Mouse (Mus musculus) stomach, embryonic 15.5 days (tissue): ENCODE data around the gene Eml1. TPM values are rescaled to one million over a fixed set of nuclear protein-coding genes. Genes with fewer than 3 reads are reported as not detected.

Experiments
- ATAC-seq: fragments of 200-750 bp; cut with Nextera tagmentation; 2 replicates; pipeline ENCODE4 v1.8.0; 2017; ENCODE audit warnings: low read depth, moderate number of reproducible peaks, moderate TSS enrichment; ENCODE audit not compliant: insufficient read depth, low FRiP score
- H3K27ac ChIP-seq: fragments of 300-500 bp; sonication (generic); 2 replicates; pipeline ENCODE4 v1.5.1; 2015; ENCODE audit warnings: mild to moderate bottlenecking, inconsistent platforms
- H3K27me3 ChIP-seq: fragments of 300-500 bp; sonication (generic); replicated peaks from 2 replicates; pipeline ENCODE4 v1.6.1; 2015; ENCODE audit warnings: inconsistent platforms
- H3K36me3 ChIP-seq: fragments of 300-500 bp; sonication (generic); 2 replicates; pipeline ENCODE4 v1.6.1; 2015; ENCODE audit warnings: inconsistent platforms
- H3K4me1 ChIP-seq: fragments of 300-500 bp; sonication (generic); 2 replicates; pipeline ENCODE4 v1.6.1; 2015; ENCODE audit warnings: inconsistent platforms
- H3K4me2 ChIP-seq: fragments of 300-500 bp; sonication (generic); 2 replicates; pipeline ENCODE4 v1.6.1; 2015; ENCODE audit warnings: mild to moderate bottlenecking, inconsistent platforms
- H3K4me3 ChIP-seq: fragments of 300-500 bp; sonication (generic); replicated peaks from 2 replicates; pipeline ENCODE4 v1.5.1; 2015; ENCODE audit warnings: inconsistent platforms
- H3K9ac ChIP-seq: fragments of 300-500 bp; sonication (generic); 2 replicates; pipeline ENCODE4 v1.6.1; 2015; ENCODE audit warnings: inconsistent platforms
- H3K9me3 ChIP-seq: fragments of 300-500 bp; sonication (generic); 2 replicates; pipeline ENCODE4 v1.6.1; 2016; ENCODE audit warnings: inconsistent platforms
- WGBS: fragments of 180-500 bp; shearing (Covaris S2); methylation state at CpG from one replicate; pipeline ENCODE4 v1.1.7; 2015; 5-methylcytosine and 5-hydroxymethylcytosine counted together
- polyA plus RNA-seq: library from polyadenylated mRNA; unstranded; fragments of >200 nt; fragmentation: Nextera tagmentation; extraction: Ambion mirVana; gene quantifications from 2 replicates; pipeline ENCODE4 v1.2.1, GENCODE M21; 2015

Eml1 gene
- 67.6 and 72.2 TPM in 2 replicates for polyA plus RNA-seq

DNA sequence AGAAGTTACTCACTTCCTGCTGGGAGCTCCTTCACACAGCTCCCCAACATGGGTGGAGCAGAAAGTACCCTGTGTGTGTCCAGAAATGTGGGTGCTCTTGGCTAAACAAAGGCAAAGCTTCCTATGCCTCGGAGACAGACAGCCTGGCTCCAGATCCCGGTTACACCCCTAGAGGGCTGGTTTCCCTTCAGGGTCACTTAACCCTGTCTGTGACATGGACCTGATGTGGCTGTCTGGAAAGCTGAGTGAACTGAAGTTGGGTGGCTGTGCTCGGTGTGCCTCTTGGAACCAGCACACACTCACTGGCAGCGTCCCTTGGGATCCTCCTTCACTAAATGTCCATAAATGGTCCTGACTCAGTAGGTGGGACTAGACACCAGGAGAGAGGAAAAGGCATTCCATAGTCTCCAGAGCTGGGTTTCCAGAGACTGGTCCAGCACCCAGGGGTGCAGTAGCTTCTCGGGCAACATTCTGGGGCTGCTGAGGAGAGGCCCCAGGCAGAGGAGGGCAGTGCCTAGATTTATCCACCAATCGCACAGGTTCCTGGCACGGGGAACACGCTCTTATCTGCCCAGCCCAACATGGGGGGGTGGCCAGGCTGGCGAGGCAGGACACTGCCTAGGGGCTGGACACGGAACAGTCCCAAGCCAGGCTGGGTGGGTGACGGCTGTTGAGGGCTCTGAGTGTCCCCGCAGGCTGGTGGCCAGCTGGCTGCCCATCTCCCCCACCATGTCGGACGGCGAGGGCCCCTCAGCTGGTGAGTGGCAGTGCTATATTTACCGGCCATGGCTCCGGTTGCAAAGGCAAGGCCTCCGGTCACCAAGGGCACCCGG, at the start of gene Eml1:
Eml1 (plus strand) TSS at position 362 of the 833 bp plus-strand sequence.
- no peaks in the 10 kb centered on the region for H3K9me3 ChIP-seq
- peak within 1 kb of the TSS; percentile 42 for H3K4me2 ChIP-seq
- H3K27me3 ChIP-seq: no peaks in the 10 kb centered on the region
- peaks cover 30% of the 10 kb centered on the region for H3K4me1 ChIP-seq
- peak; percentile 68 for ATAC-seq
- H3K9ac ChIP-seq: no peak within 1 kb of the TSS
- H3K36me3 ChIP-seq: no peaks in the 10 kb centered on the region
- H3K4me3 ChIP-seq: no peak within 1 kb of the TSS; the same call in 1 of the 2 replicates
- H3K27ac ChIP-seq: peak within 1 kb of the TSS; percentile 72
- 61% methylated on average over 19 of the region's 19 CpGs for WGBS

DNA sequence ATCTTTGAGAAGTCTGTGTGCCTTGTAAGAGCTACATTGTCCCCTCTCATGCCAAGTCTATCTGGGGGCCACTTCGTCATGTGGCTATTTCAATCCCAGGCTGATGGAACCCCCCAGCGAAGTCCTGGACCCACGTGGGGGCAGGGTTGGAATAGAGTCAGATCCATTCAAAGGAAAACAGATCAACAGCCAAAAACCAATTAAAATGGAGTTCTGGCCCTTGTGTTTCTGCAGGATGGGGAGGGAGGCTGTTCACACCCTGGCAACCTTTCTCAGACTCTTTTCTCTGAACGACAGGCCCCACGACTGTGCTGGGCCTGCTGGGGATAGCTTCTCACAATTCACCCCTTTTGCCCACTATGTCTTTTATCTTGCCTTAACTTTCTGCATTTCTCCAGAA, 44.4 kb upstream of the Eml1 start:
- WGBS: 51% methylated on average over 5 of the region's 5 CpGs
- Histone ChIP-seq H3K4me1 (peaks cover 14% of the 10 kb centered on the region), H3K9me3 (no peaks in the 10 kb centered on the region), H3K9ac (no peak overlapping the region), H3K4me2 (no peak overlapping the region), H3K36me3 (no peaks in the 10 kb centered on the region), H3K4me3 (no peak overlapping the region), H3K27me3 (peaks cover 28% of the 10 kb centered on the region), H3K27ac (no peak overlapping the region)
- ATAC-seq: no peak

DNA sequence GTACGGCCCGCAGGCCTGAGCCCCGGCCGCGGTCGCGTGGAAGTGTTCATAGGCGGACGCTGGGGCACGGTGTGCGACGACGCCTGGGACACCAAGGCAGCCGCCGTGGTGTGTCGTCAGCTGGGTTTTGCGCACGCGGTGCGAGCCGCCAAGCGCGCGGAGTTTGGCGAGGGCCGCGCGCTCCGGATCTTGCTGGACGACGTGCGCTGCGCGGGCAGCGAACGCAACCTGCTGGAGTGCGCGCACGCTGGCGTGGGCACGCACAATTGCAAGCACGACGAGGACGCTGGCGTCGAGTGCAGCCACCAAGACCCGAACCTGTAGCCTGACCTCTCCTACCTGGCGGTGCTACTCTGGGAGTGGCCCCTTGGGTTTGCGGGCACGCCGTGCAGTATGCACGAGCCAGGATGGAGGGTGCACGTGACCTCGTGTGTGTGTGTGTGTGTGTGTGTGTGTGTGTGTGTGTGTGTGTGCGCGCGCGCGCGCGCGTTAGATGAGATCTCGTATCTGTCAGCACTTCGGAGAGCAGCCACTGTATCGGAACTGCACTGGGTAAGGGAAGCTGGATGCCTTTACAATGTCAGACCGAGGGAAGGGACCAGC, 42.8 kb upstream of the Eml1 start:
- 2% methylated on average over 64 of the region's 66 CpGs for WGBS
- H3K9me3 ChIP-seq: no peaks in the 10 kb centered on the region
- ATAC-seq: peak; percentile 20; the same call in 1 of the 2 replicates
- H3K4me2 ChIP-seq: peak overlapping the region; percentile 82
- peaks cover 17% of the 10 kb centered on the region for H3K4me1 ChIP-seq
- H3K9ac ChIP-seq: no peak overlapping the region
- H3K4me3 ChIP-seq: peak overlapping the region; percentile 41
- H3K36me3 ChIP-seq: no peaks in the 10 kb centered on the region
- H3K27ac ChIP-seq: no peak overlapping the region
- peaks cover 28% of the 10 kb centered on the region for H3K27me3 ChIP-seq

DNA sequence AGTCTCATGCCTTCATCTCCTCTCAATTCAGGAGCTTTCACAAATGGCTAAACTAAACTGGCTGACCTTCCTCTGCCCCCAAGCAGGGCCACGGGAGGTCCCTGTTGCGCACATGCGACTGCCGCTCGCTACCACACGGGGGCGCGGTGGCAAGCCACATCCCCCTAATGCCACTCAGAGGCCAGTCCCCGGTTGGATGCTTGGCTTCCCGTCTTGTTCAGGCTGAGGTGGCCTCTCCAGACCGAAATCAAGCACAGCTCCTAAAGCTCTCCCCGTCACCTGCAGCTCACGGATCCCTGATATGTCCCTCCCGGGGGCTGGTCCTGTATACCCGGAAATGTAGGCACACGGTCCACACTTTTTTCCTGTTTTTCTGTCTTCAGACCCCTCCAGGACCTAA, 37.7 kb upstream of the Eml1 start:
- Histone ChIP-seq H3K27ac (0 out of 2 replicates have a peak overlapping the region, but pooled peaks have one; percentile 54), H3K36me3 (no peaks in the 10 kb centered on the region), H3K4me1 (peaks cover 24% of the 10 kb centered on the region), H3K4me2 (peak overlapping the region; percentile 97), H3K27me3 (peaks cover 25% of the 10 kb centered on the region), H3K9me3 (no peaks in the 10 kb centered on the region), H3K4me3 (peak overlapping the region; percentile 68), H3K9ac (no peak overlapping the region)
- WGBS: 1% methylated on average over 16 of the region's 16 CpGs
- ATAC-seq: no peak

DNA sequence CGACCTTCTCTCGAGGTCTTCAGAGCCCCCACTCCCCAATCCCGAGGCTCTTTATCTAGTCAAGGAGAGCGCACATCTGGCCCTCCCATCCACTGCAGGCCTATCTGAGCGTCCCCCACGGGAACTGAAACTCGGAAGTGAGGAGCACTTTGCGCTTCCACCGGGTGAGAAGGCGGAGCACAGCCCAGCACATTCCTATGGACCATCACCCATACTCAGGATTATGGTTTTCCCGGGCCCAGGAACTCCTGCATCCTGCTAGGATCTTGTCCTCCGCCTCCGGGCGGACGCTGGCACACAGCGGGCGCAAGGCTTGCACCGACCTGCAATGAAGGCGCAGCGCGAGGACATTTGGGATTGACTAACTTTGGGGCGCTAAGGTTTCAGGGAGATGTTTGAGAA, 37.3 kb upstream of the Eml1 start:
- peaks cover 22% of the 10 kb centered on the region for H3K27me3 ChIP-seq
- H3K4me3 ChIP-seq: peak overlapping the region; percentile 68
- WGBS: under 1% methylated on average over 22 of the region's 22 CpGs
- peak overlapping the region; percentile 97 for H3K4me2 ChIP-seq
- no peaks in the 10 kb centered on the region for H3K9me3 ChIP-seq
- H3K4me1 ChIP-seq: peaks cover 23% of the 10 kb centered on the region
- peak; percentile 11 for ATAC-seq
- H3K9ac ChIP-seq: no peak overlapping the region
- H3K36me3 ChIP-seq: no peaks in the 10 kb centered on the region
- peak overlapping the region; percentile 54; the same call in 1 of the 2 replicates for H3K27ac ChIP-seq

DNA sequence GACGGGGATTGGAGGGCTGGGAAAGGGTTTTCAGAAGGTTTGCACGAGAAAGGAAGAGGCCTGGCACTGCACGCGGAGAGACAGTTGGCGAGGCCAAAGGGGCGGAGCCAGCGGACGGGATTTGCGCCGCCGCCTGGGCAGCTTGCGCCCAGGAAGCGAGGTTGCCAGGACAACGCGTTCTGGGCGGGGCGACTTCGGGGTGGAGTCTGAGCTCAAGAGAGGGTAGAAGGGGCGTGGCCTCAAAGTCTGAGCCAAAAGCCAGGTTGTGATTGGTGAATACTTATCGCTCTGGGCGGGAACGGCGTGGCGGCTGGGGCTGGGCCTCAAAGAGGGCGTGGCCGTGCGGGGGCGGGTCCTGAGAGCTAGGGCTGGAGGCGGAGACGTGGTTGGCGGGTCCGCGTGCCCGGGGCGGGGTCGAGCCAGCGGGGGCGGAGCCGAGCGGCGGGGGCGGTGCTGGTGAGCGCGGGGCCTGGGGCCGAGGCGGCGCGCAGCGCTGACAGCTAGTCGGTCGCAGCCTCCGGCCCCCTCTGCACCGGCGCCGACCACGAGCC, 36.8 kb upstream of the Eml1 start, which contains the start of gene Cyp46a1:
Cyp46a1 (plus strand) TSS at position 487 of the 551 bp plus-strand sequence.
- peak within 1 kb of the TSS; percentile 97 for H3K4me2 ChIP-seq
- peak within 1 kb of the TSS; percentile 54; the same call in 1 of the 2 replicates for H3K27ac ChIP-seq
- peak within 1 kb of the TSS; percentile 56; the same call in 1 of the 2 replicates for H3K9ac ChIP-seq
- peaks cover 24% of the 10 kb centered on the region; the same call in 1 of the 2 replicates for H3K4me1 ChIP-seq
- peaks cover 17% of the 10 kb centered on the region for H3K27me3 ChIP-seq
- WGBS: under 1% methylated on average over 46 of the region's 56 CpGs
- H3K9me3 ChIP-seq: no peaks in the 10 kb centered on the region
- no peaks in the 10 kb centered on the region for H3K36me3 ChIP-seq
- ATAC-seq: peak; percentile 94
- H3K4me3 ChIP-seq: peak within 1 kb of the TSS; percentile 68

DNA sequence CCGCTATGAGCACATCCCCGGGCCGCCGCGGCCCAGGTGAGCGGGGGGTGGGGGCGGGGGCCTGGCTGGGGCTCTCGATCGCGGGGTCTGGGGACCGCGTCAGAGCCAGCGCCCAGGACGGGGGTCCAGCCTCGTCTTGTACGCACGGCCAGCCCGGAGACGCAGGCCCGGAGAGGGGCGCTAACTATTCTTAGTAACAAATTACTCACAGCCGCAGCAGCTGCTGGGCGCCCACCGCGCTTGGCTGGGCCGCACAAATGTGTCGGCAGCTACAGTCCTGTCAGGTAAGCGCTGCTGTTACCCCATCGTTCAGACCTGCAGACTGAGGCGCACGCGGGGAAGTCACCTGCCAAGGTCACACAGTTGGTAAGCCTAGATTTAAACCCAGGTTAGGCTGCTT, 36.2 kb upstream of the Eml1 start:
- no peak for ATAC-seq
- Histone ChIP-seq H3K4me2 (peak overlapping the region; percentile 97), H3K36me3 (no peaks in the 10 kb centered on the region), H3K9me3 (no peaks in the 10 kb centered on the region), H3K27ac (no peak overlapping the region), H3K4me3 (peak overlapping the region; percentile 68), H3K27me3 (peaks cover 14% of the 10 kb centered on the region), H3K9ac (peak overlapping the region; percentile 56; the same call in 1 of the 2 replicates), H3K4me1 (0 out of 2 replicates have a peak, but pooled peaks cover 22% of the 10 kb centered on the region)
- WGBS: 1% methylated on average over 32 of the region's 32 CpGs

DNA sequence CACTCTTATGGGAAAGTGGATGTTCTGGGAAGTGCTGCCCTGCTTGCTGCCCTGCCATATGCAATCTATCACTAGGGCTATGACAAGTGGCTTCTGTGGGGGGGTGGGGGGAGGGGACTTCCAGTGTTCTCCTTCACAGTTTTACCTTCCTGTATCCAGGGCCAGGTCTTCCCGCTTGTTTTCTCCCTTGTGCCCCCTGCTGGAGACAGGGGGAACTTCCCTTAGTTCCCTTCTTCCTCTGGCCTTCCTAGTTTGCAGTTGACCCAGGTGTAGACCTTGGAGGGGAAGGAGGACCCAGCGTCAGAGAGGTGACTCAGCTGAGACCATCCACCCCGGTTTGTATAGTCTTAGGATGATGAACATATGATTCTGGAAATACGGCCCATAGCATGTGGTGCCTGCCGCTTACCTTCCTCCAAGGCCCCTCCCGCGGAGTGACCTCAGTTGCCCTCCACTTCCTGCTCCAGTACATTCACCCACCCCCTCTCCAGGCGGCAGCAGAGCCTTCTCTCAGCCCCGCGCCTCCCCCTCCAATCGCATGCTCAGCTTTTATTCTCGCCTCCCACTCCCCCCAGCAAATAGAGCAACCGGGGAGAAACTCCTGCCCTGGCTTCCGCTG, 32.1 kb upstream of the Eml1 start:
- Histone ChIP-seq H3K9ac (no peak overlapping the region), H3K4me2 (no peak overlapping the region), H3K4me1 (0 out of 2 replicates have a peak, but pooled peaks cover 13% of the 10 kb centered on the region), H3K27ac (no peak overlapping the region), H3K4me3 (no peak overlapping the region), H3K27me3 (peaks cover 14% of the 10 kb centered on the region), H3K9me3 (no peaks in the 10 kb centered on the region), H3K36me3 (no peaks in the 10 kb centered on the region)
- 28% methylated on average over 13 of the region's 14 CpGs for WGBS
- no peak for ATAC-seq

DNA sequence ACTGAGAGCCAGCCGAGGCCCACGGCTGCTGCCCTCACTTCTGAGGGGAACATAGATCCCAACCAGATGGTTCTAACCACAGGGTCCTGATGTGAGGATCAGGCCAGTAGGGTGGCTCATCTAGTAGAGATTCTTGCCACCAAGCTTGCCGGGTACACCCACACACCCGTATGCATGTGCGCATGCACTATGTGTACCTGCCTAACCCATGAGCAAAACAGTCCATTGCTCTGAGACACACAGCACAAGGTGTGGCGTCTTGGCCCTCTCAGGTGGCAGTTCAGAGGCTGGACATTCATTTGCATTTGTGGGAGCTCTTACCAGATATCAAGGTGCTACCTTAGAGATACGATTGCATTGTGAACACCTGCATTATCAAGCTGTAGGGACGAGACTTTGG, 22.6 kb upstream of the Eml1 start:
- Histone ChIP-seq H3K4me1 (peaks cover 10% of the 10 kb centered on the region; the same call in 1 of the 2 replicates), H3K27me3 (peaks cover 25% of the 10 kb centered on the region), H3K9me3 (no peaks in the 10 kb centered on the region), H3K9ac (no peak overlapping the region), H3K36me3 (no peaks in the 10 kb centered on the region), H3K4me2 (no peak overlapping the region), H3K4me3 (no peak overlapping the region), H3K27ac (no peak overlapping the region)
- ATAC-seq: no peak
- WGBS: 72% methylated on average over 8 of the region's 8 CpGs

DNA sequence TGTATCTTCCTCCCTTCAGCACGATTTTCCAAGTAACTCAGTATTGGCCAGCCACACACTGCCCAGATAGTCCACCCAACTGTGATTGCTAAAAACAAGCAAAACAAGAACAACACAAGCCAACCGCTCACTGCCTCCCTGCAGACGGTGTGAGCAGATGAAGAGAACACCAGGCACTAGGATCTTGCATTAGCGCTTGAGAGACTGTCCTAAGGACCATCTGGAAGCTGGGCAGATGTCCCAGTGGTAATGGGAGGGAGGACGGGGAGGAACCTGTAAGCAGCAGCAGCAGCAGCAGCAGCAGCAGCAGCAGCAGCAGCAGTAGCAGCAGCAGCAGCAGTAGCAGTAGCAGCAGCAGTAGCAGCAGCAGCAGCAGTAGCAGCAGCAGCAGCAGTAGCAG, 21.7 kb upstream of the Eml1 start:
- WGBS: 56% methylated on average over 5 of the region's 5 CpGs
- Histone ChIP-seq H3K36me3 (no peaks in the 10 kb centered on the region), H3K9ac (no peak overlapping the region), H3K4me1 (peaks cover 10% of the 10 kb centered on the region; the same call in 1 of the 2 replicates), H3K4me3 (no peak overlapping the region), H3K9me3 (no peaks in the 10 kb centered on the region), H3K27ac (no peak overlapping the region), H3K4me2 (no peak overlapping the region), H3K27me3 (peaks cover 33% of the 10 kb centered on the region)
- no peak for ATAC-seq

DNA sequence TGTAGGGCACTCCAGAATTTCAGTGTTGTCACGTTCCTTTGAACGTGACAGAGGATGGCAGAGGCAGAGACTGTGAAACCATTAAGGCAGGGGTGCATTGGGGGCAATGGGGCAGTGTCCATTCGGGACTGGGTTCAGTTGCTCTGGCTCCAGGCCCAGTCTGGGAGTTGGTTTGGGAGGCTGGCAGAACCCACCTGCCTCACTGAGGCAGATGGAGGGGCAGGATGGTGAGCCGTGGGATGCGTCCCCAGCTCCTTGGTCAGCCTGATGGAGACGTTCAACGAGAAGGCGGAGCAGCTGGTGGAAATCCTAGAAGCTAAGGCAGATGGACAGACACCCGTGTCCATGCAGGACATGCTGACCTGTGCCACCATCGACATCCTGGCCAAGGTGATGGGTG, 19.8 kb upstream of the Eml1 start:
- Histone ChIP-seq H3K4me3 (no peak overlapping the region), H3K27ac (no peak overlapping the region), H3K36me3 (no peaks in the 10 kb centered on the region), H3K27me3 (peaks cover 36% of the 10 kb centered on the region), H3K9ac (no peak overlapping the region), H3K4me1 (peaks cover 10% of the 10 kb centered on the region; the same call in 1 of the 2 replicates), H3K4me2 (no peak overlapping the region), H3K9me3 (no peaks in the 10 kb centered on the region)
- ATAC-seq: no peak
- WGBS: 82% methylated on average over 10 of the region's 10 CpGs
